Mouse (Mus musculus): Measurements from ENCODE around the gene Ddost.
A peak's percentile ranks its signal among the peaks of the same experiment; 100 is the strongest.
"Not testable (repeated sequence)": the region's sequence is repeated elsewhere in the genome, so short reads cannot be mapped to it uniquely, and the experiment has no call there.

Ddost gene

DNA sequence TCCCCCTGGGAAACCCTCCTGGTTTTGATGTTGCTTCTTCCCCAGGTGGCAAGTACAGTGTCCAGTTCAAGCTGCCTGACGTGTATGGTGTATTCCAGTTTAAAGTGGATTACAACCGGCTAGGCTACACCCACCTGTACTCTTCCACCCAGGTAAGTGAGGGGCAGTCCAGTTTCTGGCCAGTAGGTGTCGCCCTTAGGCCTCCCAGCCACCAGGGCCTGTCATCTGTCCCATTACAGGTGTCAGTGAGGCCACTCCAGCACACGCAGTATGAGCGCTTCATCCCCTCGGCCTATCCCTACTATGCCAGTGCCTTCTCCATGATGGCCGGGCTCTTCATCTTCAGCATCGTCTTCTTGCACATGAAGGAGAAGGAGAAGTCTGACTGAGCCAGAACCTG lies 7.1 kb downstream of the Ddost start:
- DNase-seq (ENCODE audit: low read depth): no peak

DNA sequence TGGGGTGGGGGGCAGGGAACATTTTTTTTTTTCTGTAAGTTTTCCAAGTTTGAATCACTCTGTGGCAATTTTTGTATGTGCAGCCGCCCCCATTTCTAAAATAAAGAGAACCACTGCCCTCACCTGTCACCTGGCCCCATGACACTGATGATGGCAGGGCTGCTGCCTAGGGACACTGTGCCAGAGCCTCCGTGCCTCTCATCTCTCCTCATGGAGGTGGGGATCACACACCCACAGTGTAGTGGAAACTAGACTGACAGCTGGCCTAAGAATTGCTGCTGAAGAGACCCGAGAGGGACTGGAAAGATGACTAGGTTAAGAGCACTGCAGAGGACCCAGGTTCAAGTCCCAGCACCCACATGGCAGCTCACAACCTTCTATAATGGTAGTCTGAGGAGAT lies 7.6 kb downstream of the Ddost start:
- no peak for DNase-seq (ENCODE audit: low read depth)

DNA sequence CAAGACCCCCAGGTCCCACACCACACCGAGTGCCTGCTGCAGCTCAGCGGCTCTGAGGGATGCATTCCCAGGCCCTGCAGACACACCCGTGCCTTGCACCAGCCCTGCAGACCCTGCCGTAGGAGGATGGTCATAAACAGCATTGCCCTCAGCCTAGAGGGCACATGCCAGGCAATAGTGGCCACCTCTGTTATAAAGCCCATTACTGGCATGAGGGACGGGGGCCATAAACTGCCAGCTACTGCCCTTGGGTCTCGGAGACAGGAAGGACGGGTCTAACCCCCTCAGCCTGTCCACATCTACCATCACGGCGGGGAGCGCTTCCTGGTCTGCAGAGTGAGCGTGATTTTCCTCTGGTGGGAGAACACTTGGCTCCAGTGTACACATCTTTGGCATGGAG lies 8.5 kb downstream of the Ddost start:
- no peak for DNase-seq (ENCODE audit: low read depth)

DNA sequence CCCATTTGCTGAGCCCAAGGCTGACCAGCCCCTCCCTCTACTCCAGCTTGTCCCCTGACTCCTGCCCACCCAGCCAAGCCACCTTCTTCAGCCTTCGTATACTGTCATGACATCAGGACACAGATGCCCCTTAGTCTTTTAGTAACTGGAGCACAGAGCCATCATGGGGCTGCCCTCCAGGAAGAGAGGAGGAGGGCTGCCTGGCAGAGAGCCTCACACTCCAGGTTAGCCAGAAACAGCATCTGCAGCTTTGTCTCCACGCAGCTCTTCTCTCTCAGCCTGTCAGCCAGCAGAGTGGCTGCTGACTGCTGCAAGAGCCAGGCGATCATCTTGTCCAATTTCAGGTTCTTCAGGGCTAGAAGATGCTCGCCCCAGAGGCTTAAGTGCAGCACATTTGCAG lies 9.3 kb downstream of the Ddost start:
- DNase-seq (ENCODE audit: low read depth): no peak

DNA sequence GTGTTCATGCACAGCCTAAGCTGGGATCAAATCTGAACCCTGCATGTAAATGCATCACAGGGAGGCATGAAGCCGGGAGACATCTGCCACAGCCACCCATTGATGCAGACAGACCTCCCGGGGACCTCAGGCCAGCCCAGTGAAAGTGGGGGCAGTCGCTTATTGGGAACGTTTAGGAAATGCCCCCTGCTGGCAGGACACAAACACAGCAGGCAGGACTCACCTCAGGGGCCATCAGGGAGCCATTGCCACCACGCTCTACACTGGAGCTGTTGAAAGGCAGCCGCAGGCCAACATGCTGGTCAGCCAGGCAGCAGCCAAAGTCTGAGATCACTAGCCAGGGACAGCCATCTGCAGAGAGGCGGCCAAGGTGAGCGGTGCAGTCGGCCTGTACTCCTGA lies 11.3 kb downstream of the Ddost start:
- DNase-seq (ENCODE audit: low read depth): no peak

DNA sequence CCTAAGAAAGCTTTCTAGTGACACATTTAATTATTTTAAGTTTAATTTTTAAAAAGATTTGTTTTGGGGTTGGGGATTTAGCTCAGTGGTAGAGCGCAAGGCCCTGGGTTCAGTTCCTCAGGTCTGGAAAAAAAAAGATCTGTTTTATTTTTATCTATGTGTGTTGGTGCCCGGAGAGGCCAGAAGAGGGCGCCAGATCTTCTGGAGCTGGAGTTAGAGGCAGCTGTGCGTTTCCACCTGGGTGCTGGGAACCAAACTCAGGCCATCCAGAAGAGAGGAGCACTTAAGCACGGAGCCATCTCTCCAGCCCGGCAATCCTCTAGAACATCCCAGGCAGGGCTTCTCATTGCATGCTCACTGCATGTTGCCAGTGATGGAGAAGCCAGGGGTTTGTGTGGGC lies 11.8 kb downstream of the Ddost start:
- DNase-seq (ENCODE audit: low read depth): no peak

DNA sequence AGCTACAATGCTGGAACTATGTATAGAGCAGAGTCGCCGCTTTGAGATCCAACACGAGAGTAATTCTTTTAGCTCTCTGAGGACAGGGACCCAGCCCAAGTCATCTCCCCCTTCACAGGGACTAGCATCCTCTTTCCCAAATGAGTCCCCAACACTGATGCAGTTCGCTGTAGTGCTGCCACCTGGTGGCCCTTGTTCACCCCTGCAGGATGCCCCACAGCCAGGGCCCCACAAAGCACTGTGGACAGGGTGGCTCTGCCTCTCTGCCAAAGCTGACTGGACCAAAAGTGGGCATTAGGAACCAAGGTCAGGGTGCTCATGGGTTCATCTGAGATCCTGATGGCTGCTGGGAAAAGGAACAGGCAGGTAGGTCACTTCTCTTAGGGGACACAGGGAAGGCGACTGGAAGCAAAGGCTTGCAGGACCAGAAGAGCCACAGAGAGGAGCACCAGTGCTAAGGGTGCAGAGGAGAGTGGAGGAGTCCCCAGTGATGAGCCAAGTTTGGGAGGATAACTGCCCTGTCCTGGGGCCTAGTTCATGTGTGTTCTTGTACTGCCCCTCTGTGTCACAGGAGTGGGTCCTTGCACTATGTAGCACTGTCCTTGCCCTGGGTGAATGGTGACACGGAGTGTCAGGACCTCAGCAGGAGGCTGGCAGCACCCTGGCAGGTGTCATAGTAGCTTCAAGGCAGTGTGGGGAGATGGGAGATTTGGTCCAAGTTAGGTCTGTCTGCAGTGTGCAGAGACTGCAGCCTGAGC lies 14.2 kb downstream of the Ddost start:
- DNase-seq (ENCODE audit: low read depth): peak; percentile 50

DNA sequence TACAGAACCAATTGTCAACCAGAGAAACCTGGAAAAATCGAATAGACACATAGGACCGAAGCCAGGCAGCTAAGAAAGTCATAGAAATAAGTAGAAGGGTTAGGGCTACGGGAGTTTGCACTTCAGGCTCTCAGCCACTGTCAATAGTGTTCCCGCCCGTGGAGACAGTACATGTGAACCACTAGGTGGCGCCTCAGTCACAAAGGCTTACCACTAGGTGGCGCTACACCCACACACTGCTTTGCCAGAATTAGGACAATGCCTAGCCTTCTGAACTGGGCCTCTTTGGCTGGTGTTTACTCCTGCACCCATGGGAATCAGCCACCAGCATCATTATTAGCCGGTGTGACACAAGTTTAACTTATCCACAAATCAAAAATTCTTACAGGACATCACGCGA lies 15.0 kb downstream of the Ddost start:
- DNase-seq (ENCODE audit: low read depth): peak; percentile 76

DNA sequence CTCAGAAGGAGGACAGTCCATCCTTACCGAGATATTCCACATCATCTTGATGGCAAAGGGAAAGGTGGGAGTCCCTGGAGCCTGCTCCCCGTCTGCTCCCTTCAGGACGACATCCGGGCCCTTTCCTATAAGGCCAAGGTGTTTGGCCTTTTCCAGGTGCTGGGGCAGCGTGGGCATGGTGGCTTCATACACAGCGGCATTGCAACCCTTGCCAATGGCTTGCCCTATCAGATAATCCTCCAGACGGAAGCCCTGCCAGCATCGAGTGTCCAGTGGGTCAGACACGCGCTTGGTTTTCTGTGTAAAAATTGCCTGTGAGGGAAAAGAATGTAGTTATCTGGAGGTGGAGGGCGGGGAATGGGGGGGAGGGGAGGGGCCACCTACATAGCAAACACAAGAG lies 16.2 kb downstream of the Ddost start:
- DNase-seq (ENCODE audit: low read depth): no peak

DNA sequence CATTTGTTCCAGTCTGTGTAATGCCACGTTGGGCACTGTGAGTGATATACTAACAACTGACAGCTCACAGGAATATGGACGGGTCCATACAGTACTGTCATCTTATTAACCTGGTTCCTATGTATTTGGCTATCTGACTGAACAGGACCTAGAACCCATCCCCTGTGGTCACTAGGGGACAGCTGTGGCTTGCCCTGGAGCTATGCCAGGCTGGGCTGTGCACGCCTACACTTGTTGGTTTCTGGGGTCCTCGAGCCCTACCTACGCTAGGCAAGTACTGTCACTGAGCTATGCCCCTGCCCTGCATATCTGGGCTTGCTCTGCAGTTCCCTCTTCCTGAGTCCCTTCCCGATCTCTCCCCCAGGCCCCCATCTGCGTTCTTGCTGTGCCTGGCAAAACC lies 17.0 kb downstream of the Ddost start:
- no peak for DNase-seq (ENCODE audit: low read depth)

DNA sequence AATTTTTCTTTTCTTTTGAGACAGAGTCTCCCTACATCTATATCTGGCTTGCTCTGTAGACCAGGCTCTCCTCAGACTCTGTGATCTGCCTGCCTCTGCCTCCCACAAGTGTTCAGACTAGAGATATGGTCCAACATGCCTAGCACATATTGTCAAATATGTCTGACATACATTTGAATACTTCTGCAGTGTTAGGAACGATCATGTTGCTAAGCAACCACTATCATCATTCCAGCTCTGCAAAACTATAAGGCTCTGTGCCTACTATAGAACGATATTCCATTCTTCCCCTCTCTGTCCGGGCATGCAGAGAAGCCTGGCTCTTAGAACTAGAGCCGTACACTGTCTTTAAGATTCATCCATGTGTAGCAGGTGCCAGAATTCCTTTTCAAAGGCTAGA lies 18.2 kb downstream of the Ddost start:
- no peak for DNase-seq (ENCODE audit: low read depth)

DNA sequence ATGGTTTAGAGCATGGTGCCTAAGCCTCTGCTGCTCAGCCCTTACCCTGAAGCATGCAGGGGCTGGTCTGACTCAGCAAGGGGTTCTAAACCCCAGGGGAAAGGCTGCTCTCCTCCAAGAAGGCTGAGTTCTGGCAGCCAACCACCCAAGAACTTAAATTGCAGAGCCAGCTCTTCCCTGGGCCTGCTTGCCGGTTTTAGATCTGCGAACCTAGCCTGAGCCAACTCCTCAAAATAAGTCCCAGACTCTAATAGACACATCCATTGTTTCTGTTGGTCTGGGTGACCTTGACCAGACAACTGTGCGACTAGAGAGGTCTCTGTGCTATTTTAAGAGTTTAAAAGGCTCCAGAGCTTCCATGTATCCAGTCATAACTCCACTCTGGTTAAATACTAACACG lies 19.2 kb downstream of the Ddost start:
- no peak for DNase-seq (ENCODE audit: low read depth)

DNA sequence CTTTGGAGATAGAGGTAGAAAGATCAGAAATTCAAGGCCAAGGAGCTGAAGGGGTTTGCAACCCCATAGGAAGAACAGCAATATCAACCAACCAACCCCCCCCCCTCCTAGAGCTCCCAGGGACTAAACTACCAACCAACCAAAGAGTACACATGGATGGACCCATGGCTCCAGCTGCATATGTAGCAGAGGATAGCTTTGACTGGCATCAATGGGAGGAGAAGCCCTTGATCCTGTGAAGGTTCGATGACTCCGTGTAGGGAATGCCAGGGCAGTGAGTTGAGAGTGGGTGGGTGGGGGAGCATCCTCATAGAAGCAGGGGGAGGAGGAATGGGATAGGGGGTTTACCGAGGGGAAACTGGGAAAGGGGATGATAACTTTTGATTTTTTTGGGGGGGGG lies 19.9 kb downstream of the Ddost start:
- no peak for DNase-seq (ENCODE audit: low read depth)

DNA sequence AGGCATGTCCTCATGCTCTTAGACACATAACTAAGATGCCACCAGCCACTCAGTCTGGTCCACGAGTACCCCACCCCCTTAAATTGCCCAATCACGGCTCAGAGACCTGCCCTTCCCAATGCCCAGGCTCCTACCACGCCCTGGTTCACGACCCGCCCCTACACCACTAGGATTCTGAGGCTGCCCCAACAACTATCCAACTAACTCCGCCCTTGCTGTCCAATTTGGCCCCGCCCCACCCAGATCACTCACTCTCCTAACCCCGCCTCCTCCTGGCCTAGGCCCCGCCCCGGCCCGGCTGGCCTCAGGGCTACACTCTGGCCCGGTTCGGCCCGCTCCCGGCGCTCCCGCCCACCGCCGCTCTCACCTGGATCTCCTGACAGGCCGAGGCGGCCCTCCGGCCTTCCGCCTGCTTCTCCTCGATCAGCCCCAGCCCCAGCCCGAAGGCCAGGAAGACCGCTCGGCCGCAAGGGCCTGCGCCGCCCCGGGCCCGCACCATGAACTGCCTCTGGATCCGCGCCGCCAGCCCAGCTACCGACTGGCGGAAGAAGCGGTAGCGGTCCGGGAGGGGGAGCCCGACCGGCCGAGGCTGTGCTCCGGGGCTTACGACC lies 21.0 kb downstream of the Ddost start:
- peak; percentile 85 for DNase-seq (ENCODE audit: low read depth)

DNA sequence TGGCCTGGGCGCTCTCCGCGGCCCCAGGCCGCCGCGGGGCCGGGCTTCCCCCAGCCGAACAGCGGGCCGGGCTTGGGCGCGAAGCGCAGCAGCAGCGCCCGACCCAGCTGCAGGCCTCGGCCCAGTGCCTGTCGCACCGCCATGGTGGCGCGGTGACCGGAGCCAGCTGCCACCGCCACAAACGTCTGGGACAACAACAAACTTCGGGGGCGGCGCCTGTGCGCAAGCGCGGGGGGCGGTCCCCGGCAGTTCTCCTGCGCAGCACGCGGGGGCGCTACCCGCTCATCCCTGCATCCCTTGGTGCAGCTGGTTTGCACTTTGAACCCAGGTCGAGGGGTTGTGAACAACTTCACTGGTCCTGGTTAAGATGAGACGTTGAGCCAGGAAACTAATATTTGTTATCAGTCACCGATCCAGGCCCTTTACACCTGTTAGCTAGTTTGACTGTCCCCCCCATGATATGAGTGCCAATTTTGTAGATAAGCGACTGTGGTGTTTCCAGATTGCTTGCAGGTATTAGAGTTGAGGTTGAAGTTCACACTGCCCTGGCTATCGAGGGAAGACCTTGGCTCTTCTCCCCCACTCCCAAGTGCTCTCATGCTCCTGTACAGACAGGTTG lies 21.7 kb downstream of the Ddost start, which contains the start of gene Pink1:
Pink1 (minus strand) TSS at position 231 of the 619 bp plus-strand sequence.
- DNase-seq (ENCODE audit: low read depth): peak; percentile 68

DNA sequence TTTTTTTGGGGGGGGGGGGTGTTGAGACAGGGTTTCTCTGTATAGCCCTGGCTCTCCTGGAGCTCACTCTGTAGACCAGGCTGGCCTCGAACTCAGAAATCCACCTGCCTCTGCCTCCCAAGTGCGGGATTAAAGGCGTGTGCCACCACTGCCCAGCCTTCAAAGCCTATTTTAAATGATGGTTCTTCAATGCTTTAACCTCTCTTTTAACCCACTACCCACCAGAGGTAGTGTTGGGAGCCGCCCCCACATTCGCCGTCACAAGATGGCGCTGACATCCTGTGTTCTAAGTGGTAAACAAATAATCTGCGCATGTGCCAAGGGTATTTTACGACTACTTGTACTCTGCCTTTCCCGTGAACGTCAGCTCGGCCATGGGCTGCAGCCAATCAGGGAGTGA lies 22.6 kb downstream of the Ddost start:
- DNase-seq (ENCODE audit: low read depth): not testable (repeated sequence)

DNA sequence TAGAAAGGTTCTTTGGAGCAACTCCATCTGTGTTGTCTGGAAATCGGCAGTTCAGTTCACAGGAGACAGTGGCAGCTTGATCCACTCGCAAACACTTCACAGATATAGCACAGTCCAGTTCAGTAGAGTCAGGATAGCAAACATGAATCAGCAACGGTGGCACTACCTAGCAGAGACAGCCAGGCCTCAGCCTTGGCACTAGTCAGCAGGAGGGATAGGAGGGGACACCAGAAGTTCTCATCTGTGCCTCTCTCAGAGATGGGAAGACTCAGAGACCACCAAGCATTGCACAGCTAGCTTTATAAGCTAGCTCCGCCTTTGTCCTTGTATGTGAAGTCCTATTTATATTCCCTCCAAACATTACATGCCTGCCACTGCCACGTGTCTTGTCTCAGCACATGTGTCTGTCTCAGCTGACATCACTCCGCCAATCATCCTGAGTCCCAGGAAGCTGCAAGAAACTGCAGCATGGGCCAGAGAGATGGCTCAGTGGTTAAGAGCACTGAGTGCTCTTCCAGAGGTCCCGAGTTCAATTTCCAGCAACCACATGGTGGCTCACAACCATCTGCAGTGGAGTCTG lies 23.5 kb downstream of the Ddost start:
- DNase-seq (ENCODE audit: low read depth): no peak

DNA sequence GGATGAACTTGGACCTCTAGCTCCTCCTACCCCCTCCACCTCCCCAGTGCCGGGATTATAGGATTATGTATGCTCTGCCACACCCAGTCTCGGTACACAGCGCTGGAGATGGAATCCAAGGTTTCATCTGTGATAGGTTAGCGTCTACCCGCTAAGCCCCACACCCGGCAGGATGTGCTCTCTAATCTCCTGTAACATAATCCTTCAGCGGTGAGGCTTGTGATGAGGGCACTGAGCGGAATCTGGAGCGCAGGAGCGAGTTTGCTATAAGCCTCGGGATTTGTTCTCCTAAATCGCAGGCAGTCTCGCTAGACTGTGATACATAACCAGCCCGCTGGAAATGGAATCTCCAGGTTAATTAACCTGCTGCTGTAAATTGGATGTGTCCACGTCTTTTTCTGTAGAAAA lies 25.7 kb downstream of the Ddost start:
- DNase-seq (ENCODE audit: low read depth): no peak

DNA sequence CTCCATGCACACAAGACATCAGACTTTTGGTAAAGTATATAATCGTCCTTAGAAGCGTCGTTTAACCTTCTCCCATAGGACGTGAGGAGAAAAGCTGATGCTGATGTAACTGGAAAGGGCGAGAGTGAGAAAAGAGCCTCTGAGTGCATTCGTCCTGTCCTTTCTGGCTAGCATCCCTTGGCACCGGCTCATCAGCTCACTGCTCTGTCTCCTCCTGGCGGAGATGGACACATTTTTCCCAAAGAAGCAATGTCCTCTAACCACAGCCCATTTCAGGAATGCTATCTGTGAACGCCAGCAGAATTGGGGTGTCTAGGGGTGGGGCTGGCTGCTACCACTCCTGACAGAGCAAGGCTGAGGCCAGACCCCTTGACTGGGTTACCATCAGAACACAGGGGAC lies 27.1 kb downstream of the Ddost start:
- no peak for DNase-seq (ENCODE audit: low read depth)

DNA sequence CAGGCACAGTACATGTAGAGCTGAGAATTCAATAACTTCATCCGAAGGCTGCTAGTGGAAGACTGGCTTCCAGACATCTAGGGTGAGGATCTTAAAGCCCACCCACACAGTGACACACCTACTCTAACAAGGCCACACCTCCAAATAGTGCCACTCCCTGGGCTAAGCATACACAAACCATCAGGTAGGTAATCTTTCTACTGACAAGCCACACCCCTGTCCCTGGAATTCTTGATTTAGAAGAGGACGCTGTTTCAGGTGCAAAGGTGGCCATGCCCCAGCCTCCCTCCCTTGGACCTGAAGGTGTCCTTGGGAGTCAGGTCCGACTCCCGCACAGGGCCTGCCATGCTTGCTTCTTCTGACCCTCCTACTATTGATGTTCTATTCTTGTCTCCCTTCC lies 28.6 kb downstream of the Ddost start:
- DNase-seq (ENCODE audit: low read depth): no peak

DNA sequence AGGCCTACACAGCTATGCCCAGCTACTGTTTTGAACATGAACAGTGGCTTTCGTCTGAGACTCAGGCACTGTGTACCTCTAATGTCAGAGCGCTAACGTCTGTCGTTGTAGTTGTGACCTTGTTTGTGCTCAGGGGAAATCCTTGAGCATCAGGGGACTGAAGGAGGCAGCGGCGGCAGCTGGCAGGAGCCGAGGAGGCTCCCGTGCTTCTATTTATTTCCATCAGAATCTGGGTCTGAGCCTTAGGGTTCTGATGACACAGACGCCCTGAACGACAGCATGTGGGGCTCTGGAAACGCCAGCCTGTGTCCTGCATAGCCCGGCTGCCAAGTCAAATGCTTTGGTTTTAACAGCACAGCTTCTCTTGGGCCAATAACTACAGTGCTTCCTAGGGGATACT lies 30.5 kb downstream of the Ddost start:
- no peak for DNase-seq (ENCODE audit: low read depth)

DNA sequence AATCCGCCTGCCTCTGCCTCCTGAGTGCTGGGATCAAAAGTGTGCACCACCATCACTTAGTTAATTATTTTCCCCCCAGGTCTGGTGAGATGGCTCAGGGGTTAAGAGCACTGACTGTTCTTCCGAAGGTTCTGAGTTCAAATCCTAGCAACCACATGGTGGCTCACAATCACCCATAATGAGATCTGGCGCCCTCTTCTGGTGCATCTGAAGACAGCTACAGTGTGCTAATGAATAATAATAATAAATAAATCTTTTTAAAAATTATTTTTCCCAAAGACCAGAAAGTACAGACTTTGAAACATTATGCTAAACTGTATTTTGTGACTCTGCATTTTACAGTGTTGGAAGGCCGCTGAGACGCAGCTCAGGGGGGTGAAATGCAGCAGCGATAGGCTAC lies 31.1 kb downstream of the Ddost start:
- no peak for DNase-seq (ENCODE audit: low read depth)

DNA sequence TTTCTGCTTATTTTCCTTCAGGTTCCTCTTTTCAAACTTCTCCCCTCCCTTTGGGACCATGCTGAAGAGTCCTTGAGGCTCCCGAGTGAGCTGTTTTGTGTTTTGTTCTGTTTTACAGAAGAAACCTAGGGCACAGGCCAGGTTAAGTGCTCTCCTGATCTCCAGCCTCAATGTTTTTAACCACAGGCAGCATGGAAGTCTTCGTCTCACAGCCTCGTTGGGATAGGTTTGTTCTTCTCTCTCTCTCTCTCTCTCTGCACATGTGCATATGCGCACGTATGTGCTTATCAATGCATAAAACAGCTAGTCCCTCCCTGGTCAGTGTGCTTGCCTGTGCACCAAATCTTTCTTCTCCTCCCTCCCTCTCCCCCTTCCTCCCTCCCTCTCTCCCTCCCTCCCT lies 32.3 kb downstream of the Ddost start:
- DNase-seq (ENCODE audit: low read depth): no peak
